Mouse (Mus musculus): ENCODE results near the gene 1700008O03Rik. TPM values are rescaled to one million over a fixed set of nuclear protein-coding genes. Genes with fewer than 3 reads are reported as not detected.
A peak's percentile ranks its signal among the peaks of the same experiment; 100 is the strongest.

1700008O03Rik gene
- polyA plus RNA-seq, 1 experiment from 2014 or later = 0.80 TPM

DNA sequence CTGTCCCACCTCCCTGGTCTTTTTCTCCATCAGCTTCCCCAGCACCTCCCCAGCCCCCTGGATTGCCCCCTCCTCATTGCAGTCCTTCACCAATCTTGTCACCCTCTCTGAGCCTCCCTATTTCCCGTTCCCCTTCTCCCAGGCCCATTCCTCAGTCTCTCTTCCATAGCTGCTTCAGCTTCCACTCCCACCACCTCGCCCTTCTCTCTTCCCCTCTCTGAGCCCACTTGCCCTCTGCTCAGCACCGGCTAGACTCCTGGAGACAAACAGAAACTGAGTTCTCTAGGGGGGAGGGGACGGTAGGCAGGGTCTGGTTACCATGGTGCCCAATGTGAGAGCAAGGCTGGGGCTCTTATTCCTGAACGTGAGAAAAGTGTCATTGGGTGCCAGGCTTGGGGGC lies 10.9 kb downstream of the 1700008O03Rik start:
- Histone ChIP-seq H3K36me3 (no peaks in the 10 kb centered on the region), H3K4me1 (peaks cover 6% of the 10 kb centered on the region; the same call in 1 of the 2 replicates), H3K27ac (peak overlapping the region; percentile 62; the same call in 1 of the 2 replicates), H3K4me2 (peak overlapping the region; percentile 79), H3K27me3 (replicated peaks) (no peaks in the 10 kb centered on the region), H3K9ac (peak overlapping the region; percentile 23; the same call in 1 of the 2 replicates), H3K9me3 (no peaks in the 10 kb centered on the region), H3K4me3 (replicated peaks) (peak overlapping the region; percentile 58)
- no peak; the same call in 1 of the 2 replicates for ATAC-seq (ENCODE audit: insufficient read depth, low FRiP score, low read depth)
- WGBS = 5% methylated on average over 5 of the region's 5 CpGs

DNA sequence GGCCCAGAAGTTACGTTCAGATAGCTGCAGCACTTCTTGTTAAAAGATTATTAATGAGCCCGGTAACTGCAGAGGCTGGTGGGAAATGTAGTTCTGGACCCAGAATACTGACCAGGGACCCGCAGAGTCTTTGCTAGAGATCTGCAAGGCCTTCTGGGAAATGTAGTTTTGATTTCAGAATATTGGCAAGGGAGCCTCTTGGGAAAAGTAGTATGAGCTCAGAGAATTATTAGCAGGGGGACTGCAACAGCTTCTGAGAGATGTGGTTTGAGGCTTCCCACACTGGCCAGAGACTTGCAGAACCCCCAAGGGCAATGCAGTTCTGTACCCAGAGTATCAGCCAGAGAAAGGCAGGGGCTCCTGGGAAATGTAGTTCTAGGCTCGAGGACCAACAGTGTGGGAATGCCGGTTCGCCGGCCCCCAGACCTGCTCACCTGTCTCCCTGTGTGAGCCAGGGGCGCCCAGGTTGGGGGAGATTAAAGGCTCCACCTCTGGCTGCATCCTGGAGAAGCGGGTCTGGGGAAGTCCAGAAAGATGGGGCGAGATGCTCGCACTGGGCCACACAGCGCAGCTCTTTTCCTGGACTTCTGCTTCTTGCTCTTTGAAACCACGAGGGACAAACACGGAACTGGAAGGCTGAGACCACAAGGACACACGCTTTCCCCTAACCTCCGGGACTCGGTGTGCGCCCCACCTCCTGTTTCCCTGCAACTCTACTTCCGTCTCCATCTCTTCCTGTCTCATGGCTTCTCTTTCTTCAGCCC lies 11.5 kb downstream of the 1700008O03Rik start:
- Histone ChIP-seq H3K27me3 (replicated peaks) (no peaks in the 10 kb centered on the region), H3K9me3 (no peaks in the 10 kb centered on the region), H3K9ac (peak overlapping the region; percentile 23; the same call in 1 of the 2 replicates), H3K36me3 (no peaks in the 10 kb centered on the region), H3K4me3 (replicated peaks) (peak overlapping the region; percentile 58), H3K4me2 (peak overlapping the region; percentile 79), H3K4me1 (peaks cover 6% of the 10 kb centered on the region; the same call in 1 of the 2 replicates), H3K27ac (peak overlapping the region; percentile 62)
- WGBS = under 1% methylated on average over 19 of the region's 19 CpGs
- ATAC-seq (ENCODE audit: insufficient read depth, low FRiP score, low read depth) = peak; percentile 90

DNA sequence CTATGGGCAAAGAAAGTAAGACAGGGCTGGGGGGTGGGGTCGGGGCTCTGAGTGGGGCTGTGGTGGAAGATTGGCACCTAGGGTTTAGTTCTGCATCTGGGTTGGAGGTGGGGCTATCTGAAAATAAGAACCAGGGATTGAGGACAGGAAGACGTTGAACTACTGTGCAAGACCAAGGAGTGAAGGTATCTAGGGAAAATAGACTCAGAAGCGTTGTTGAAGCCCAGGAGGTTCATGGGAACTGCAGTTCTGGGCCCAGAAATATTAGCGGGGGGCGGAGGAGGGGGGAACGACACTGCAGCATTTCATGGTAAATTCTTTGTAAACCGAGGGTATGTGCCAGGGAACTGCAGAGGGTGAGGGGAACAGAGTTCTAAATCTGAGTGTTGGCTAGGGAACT lies 12.2 kb downstream of the 1700008O03Rik start:
- WGBS = 8% methylated on average over 7 of the region's 7 CpGs

DNA sequence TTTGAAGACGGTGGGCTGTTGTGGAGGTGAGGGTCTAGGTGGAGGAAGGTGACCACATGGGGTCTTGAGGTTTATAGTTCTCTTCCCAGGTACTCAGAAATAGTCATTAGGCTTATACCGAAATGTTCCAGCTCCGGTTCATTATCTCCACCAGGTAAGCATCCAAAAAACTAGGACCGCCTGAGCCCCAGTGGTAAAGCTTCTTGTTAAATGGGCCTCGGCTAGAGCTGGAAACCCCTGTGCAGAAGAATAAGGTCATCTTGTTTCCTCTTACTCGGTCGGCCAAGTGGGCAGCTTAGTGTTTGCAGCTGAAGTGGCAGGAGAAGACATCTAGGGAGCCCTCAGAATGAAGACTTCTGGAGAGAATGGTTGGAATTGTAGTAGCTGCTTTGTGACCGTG lies 12.9 kb downstream of the 1700008O03Rik start:
- 93% methylated on average over 8 of the region's 8 CpGs for WGBS
- no peak overlapping the region for H3K4me2 ChIP-seq
- no peaks in the 10 kb centered on the region for H3K9me3 ChIP-seq

More for the DNA sequence above, 12.2 kb downstream of the 1700008O03Rik start:
- H3K27ac ChIP-seq = no peak overlapping the region
- peak overlapping the region; percentile 58 for H3K4me3 ChIP-seq (replicated peaks)
- no peaks in the 10 kb centered on the region for H3K36me3 ChIP-seq
- H3K27me3 ChIP-seq (replicated peaks) = no peaks in the 10 kb centered on the region
- H3K4me2 ChIP-seq = peak overlapping the region; percentile 79
- H3K9ac ChIP-seq = no peak overlapping the region
- ATAC-seq (ENCODE audit: insufficient read depth, low FRiP score, low read depth) = peak; percentile 13; the same call in 1 of the 2 replicates
- H3K4me1 ChIP-seq = peaks cover 6% of the 10 kb centered on the region; the same call in 1 of the 2 replicates
- H3K9me3 ChIP-seq = no peaks in the 10 kb centered on the region

DNA sequence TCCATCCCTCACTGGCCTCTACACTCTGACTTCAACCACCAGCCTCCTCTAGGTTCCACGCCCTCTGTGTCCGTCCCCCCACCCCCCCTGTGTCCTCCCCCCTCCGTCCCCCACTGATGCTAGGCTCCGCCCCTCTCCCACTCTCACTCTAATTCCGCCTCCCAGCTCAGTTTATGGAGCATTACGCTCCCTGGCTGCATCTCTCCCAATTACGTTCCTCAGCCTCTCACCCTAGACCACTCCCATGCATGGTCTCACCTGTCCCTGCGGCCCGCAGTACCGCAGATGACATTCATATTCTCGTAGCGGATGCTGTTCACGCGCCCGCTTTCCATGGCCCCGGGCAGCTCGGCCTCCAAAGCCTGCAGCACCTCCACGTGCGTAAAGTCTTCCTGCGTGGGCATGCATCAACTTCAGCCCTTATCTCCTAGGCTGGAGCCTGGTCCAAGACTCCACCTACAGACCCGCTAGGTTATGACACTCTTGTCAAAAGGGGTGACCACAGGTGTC lies 24.8 kb downstream of the 1700008O03Rik start:
- WGBS = 8% methylated on average over 21 of the region's 21 CpGs
- Histone ChIP-seq H3K27me3 (replicated peaks) (peaks cover 41% of the 10 kb centered on the region), H3K27ac (no peak overlapping the region), H3K4me1 (peaks cover 17% of the 10 kb centered on the region), H3K4me2 (peak overlapping the region; percentile 93), H3K9ac (no peak overlapping the region), H3K9me3 (no peaks in the 10 kb centered on the region), H3K4me3 (replicated peaks) (peak overlapping the region; percentile 51), H3K36me3 (no peaks in the 10 kb centered on the region)
- ATAC-seq (ENCODE audit: insufficient read depth, low FRiP score, low read depth) = 0 out of 2 replicates have a peak, but pooled peaks have one; percentile 3

More for the DNA sequence above, 12.9 kb downstream of the 1700008O03Rik start:
- Histone ChIP-seq H3K36me3 (no peaks in the 10 kb centered on the region), H3K27ac (no peak overlapping the region), H3K9ac (no peak overlapping the region), H3K4me1 (peaks cover 6% of the 10 kb centered on the region; the same call in 1 of the 2 replicates), H3K27me3 (replicated peaks) (no peaks in the 10 kb centered on the region), H3K4me3 (replicated peaks) (no peak overlapping the region)
- no peak for ATAC-seq (ENCODE audit: insufficient read depth, low FRiP score, low read depth)

DNA sequence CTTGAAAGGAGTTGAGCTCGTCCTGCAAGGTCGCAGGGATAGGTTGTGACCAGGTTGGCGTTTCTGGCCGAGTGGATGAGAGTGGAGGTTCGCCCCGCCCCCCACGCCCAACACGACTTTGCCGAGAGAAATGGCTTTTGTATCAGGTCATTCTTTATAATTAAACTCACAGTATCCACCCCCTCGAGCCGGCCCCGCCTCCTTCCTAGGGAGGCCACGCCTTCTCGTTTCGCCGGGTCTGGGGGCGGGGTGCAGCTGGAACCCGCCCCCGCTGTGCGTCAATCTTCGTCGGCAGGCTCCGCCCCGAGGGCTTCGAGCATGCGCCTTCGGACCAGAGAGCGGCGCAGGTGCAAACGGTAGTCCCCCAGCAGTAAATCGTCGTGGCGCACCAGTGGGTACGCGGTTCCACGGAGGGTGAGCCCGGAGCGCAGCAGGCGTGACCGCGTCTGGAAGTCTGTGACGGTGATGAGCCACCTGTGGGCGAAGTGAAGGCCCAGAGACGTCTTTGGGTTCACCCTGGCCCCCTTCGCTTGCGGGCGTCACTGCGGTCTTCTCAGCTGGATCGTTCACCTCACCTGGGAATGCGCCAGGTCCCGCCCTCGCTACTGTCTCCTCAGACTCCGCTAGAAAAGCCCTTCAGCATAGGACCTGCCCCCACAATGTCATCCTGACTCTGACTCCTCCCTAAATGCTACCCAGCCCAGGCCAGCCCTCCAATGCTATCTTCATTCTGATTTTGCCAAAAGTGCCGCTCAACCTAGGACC lies 25.5 kb downstream of the 1700008O03Rik start:
- peak overlapping the region; percentile 14; the same call in 1 of the 2 replicates for H3K9ac ChIP-seq
- no peaks in the 10 kb centered on the region for H3K9me3 ChIP-seq
- peaks cover 17% of the 10 kb centered on the region for H3K4me1 ChIP-seq
- H3K27ac ChIP-seq = no peak overlapping the region
- under 1% methylated on average over 54 of the region's 54 CpGs for WGBS
- peak; percentile 79 for ATAC-seq (ENCODE audit: insufficient read depth, low FRiP score, low read depth)
- H3K27me3 ChIP-seq (replicated peaks) = peaks cover 49% of the 10 kb centered on the region
- no peaks in the 10 kb centered on the region for H3K36me3 ChIP-seq
- H3K4me2 ChIP-seq = peak overlapping the region; percentile 93
- peak overlapping the region; percentile 51 for H3K4me3 ChIP-seq (replicated peaks)

DNA sequence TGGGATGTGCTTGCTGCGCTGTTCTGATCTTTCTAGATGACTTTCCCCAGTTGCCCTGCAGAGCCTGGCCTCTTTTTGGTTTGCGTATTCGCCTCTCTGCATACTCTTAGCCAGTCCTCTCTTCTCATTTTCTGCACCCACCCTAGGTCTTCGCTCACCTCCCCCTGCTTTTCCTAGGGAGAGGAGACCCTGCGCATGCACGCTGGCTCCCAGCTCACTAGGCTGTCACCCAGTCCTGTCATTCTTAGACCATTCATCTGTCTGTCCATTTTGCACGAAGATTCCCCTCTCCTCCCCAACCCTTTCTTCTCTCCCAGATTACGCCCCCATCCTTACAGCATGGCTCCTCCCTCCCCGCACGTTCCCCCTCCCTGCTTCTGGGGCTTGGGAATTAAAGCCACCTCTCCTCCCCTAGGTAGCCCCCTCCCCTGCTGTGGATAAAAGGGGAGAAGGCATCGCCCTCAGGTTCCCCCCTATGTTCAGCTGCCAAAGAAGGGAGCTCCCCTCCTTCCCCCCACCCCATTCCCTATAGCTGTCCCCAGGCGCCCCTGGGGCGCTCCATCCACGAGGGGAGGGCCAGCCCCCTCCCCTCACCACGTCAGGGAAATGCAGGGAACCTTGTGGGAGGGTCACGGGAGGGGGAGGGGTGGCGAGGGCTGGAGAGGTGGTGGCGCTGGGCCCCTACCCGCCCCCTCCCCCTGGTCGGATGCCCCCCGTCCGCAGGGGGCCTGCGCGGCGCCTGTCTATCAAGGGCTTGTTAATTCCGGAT lies 26.6 kb downstream of the 1700008O03Rik start:
- H3K27me3 ChIP-seq (replicated peaks) = peaks cover 59% of the 10 kb centered on the region
- WGBS = 6% methylated on average over 22 of the region's 26 CpGs
- peak overlapping the region; percentile 51 for H3K4me3 ChIP-seq (replicated peaks)
- no peak overlapping the region for H3K27ac ChIP-seq
- H3K4me1 ChIP-seq = peaks cover 20% of the 10 kb centered on the region
- no peak for ATAC-seq (ENCODE audit: insufficient read depth, low FRiP score, low read depth)
- H3K36me3 ChIP-seq = no peaks in the 10 kb centered on the region
- peak overlapping the region; percentile 93 for H3K4me2 ChIP-seq
- no peaks in the 10 kb centered on the region for H3K9me3 ChIP-seq
- 0 out of 2 replicates have a peak overlapping the region, but pooled peaks have one; percentile 12 for H3K9ac ChIP-seq

DNA sequence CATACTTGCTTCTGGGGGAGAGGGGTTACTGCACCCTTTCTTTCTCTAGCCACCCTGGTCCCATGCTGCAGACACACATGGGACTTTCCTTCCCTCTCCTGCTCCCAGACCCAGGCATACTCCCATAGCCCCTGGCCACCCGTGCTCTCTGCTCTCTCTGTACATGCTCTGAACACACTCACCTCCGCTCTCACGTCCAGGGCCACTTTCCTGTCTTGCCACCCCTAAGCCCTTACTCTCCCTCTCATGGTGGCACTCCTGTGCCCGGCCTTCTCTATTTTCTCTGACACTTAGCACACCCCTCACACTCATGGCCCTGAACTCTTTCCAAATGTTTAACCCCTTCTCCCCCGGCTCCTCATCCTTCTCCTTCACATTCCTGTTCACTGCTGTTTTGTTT lies 27.6 kb downstream of the 1700008O03Rik start:
- Histone ChIP-seq H3K27ac (no peak overlapping the region), H3K4me3 (replicated peaks) (no peak overlapping the region), H3K9ac (no peak overlapping the region), H3K36me3 (no peaks in the 10 kb centered on the region), H3K27me3 (replicated peaks) (peaks cover 66% of the 10 kb centered on the region), H3K4me2 (no peak overlapping the region), H3K9me3 (no peaks in the 10 kb centered on the region), H3K4me1 (peaks cover 30% of the 10 kb centered on the region)
- 22% methylated on average over 5 of the region's 5 CpGs for WGBS
- ATAC-seq (ENCODE audit: insufficient read depth, low FRiP score, low read depth) = no peak

DNA sequence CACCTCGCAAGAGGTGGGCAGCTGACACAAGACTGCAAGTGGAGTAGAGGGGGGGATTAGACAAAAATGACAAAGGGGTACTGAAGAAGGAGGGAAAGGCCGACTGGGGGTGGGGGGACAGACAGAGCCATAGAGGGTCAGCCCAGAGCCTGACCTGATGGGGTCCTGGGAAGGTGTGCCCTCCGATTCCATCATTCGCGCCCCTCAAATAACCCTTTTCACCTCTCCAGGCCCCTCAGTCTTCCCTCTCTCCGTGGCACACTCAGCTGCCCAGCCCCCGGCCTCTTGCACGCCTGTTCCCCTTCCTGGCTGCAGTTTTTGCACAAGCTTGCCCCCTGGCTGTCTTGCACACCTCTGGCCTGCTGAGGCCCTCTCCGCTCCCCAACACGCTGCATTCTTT lies 28.1 kb downstream of the 1700008O03Rik start:
- ATAC-seq (ENCODE audit: insufficient read depth, low FRiP score, low read depth) = no peak
- 15% methylated on average over 10 of the region's 10 CpGs for WGBS
- Histone ChIP-seq H3K4me3 (replicated peaks) (no peak overlapping the region), H3K9ac (no peak overlapping the region), H3K36me3 (no peaks in the 10 kb centered on the region), H3K27me3 (replicated peaks) (peaks cover 71% of the 10 kb centered on the region), H3K4me2 (no peak overlapping the region), H3K9me3 (no peaks in the 10 kb centered on the region), H3K27ac (no peak overlapping the region), H3K4me1 (peaks cover 35% of the 10 kb centered on the region)

DNA sequence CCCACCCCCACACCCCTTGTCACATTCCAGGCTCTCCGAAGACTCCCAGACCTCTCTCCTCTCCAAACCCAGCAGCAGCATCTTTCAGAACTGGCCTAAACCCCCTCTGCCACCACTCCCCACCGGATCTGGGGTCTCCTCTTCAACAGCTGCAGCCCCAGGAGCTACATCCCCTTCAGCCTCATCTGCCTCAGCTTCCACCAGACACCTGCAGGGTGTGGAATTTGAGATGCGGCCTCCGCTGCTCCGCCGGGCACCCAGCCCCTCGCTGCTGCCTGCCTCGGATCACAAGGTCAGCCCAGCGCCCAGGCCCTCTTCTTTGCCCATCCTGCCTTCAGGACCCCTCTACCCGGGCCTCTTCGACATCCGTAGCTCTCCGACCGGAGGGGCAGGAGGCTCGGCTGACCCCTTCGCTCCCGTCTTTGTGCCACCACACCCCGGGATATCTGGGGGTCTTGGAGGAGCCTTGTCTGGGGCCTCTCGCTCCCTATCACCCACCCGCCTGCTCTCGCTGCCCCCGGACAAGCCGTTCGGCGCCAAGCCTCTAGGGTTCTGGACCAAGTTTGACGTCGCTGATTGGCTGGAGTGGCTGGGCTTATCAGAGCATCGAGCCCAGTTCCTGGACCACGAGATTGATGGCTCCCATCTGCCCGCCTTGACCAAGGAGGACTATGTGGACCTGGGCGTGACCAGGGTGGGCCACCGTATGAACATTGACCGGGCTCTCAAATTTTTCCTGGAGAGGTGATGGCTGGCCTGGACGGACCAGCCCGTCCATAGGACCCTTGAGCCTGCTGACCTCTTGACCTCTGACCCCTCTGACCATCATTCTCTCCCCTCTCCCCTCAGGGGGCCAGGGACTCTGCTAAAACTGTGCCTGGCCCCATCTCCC lies 28.8 kb downstream of the 1700008O03Rik start:
- Histone ChIP-seq H3K9me3 (no peaks in the 10 kb centered on the region), H3K27ac (no peak overlapping the region), H3K4me2 (peak overlapping the region; percentile 19; the same call in 1 of the 2 replicates), H3K36me3 (no peaks in the 10 kb centered on the region), H3K4me3 (replicated peaks) (0 out of 2 replicates have a peak overlapping the region, but pooled peaks have one; percentile 4), H3K4me1 (peaks cover 40% of the 10 kb centered on the region), H3K9ac (no peak overlapping the region), H3K27me3 (replicated peaks) (peaks cover 78% of the 10 kb centered on the region)
- no peak for ATAC-seq (ENCODE audit: insufficient read depth, low FRiP score, low read depth)
- 3% methylated on average over 35 of the region's 35 CpGs for WGBS
